Mouse (Mus musculus) embryo, embryonic 9.5 days (tissue): ENCODE measurements around the gene Lsm12.
A peak's percentile ranks its signal among the peaks of the same experiment; 100 is the strongest.

Experiments
- DNase-seq: peaks from one replicate; pipeline ENCODE4 v3.0.0-alpha.2; 2017; ENCODE audit errors: extremely low spot score

The Lsm12 gene

DNA sequence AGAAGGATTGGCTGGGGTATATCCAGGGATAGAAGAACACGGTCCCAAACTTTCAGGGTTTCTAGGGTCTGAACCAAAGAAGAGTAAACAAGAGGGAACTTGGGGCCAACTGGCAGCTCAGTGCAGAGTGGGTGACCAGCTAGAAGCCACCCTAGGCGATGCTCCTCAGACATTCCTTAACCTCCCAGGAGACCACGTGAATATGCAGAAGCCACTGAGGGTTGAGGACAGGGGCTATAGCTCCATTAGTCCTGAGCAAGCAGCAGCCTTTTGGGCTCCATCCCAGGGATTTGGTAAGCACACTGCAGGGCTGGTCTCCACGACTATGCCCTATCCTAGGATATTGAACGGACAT, 31.8 kb upstream of the Lsm12 start:
- no peak for DNase-seq

DNA sequence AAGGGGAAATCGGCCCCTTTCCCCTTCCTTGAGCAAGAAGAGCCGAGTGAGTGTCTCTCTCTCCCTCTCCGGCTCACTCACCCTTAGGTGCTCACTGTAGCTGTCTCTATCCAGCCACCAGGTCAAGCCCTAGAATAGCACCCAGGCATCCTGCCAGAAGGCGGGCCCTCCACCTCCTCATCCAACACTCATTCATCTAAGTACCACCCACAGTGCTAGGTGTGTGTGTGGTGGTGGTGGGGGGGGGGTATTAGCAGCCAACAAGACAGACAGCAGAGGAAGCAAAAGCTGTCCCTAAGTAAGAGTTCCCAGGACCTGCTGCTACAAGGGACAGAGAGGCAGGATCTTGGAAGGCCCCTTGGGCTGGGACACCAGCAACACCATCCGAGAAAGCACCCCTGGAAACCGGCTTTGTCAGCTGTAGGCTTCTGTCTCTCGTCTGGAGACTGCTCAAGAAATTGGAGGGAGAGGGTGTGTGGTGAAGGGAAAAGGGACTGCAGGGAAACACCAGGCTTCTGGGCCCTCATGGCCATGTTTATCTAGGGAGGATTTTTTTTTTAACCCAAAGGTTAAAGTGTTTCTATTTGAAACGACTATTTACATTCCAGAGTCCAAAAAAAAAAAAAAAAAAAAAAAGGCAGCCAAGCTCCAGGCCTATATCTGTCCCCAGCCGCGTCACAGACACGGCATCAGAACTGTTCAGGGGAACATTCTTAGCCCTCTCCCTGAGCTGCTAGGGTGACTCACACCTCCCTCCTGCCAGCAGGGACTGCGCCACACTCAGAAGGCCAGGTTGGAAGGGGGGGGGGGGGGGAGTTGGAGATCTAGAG, 31.2 kb upstream of the Lsm12 start:
- DNase-seq = no peak

DNA sequence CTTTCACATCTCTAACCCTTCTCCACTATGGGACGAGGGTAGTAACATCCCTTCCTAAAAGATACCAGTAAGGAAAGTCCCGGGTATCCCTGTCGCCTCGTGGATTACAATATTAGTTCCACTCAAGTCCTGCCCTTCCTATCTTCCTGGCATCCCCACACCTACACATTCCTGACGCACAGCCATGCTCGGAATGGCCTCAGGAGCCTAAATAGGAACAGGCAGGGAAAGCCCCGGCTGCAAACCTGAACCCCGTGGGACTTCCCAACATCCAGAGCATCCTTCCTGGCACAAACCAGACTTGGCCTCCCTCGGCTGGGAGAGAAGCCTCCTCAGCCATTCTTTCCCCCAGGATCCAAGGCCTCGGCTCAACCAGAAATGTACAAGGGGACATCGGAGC, 30.4 kb upstream of the Lsm12 start:
- no peak for DNase-seq

DNA sequence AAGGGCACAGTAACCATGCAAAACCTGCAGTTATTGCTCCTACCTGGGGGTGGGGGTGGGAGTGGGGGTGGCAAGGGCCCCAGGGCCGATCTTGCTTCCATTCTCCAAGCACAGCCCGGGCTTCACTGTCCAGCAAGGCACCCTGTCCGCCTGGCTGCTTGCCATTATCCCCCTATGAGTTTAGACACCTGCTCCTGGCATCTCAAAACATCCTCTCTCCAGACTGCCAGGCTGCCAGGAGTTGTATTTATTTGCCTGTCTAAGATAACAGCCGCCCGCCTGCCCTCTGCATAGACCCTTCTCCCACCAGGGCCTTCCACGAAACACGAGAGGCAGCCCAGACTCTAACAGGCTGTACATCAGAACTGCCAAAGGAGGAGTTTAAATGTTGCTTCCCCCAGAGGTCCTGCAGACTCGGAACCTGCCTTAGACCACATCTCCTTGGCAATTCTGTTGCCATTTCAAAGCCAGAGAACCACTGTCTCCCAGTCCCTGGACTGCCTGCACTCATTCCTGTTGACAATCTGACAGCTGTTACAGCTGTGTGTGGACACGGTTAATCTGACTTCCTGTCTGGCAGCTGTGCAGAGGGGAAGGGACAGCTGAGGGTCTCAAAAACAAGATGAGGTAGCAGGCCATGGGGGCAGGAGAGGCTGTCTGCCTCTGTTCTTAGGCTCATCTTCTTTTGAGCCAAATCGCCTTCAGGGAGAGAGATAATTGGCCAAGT, 29.5 kb upstream of the Lsm12 start:
- DNase-seq = no peak

DNA sequence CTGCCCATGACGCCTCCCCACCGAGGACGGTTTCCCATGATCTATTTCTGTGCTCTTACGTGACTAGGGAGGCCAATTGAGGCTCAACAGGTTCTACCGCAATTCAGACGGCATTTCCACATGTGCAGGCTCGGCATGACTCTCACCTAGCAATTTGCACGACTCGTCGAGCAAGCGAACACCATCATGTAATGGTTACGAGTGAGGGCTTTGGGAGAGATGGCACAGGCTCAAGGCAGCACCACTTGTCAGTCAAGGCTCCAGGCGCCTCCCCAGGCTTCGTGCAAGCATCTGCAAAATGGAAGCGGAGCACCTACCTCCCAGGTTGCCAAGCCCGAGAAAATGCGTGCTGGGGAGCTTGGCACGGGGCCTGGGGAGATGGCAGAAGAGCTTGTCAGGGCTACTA, 26.8 kb upstream of the Lsm12 start:
- DNase-seq = no peak

DNA sequence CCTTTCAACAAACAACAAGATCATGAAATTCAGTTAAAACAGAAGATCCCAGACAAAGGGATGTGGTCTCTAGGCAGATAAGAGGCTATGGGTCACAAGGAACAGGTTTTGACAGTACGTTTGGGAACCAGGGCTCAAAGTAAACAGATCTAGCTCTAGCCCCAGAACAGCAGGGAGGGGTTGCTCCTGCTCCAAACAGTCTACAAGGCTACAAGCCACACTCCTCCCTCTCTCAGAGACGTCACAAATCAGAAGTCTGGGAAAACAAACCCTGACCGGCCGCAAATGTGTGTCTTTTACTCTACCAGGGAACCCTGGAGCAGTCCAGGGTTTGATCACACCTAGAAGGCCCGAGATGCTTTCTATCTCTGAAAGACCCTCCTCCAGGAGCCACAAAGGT, 25.9 kb upstream of the Lsm12 start:
- no peak for DNase-seq

DNA sequence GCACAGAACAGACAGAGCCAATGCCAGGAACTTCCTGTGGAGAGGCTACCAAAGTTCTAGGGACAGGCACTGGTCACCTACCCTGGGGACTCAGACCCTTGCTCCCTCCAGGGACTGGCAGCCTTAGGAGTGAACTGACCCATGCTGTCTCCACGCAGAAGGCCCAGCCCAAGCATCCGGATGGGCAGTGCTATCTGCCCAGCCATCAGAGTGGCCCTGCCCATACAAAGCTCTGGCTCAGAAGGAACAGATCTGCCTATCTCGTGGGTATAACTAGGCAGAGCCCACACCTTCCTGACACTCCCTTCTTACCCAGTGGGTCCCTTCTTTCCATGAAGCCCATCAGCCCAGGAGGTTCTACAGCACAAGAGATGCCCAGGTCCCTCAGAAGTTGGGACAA, 25.1 kb upstream of the Lsm12 start:
- no peak for DNase-seq

DNA sequence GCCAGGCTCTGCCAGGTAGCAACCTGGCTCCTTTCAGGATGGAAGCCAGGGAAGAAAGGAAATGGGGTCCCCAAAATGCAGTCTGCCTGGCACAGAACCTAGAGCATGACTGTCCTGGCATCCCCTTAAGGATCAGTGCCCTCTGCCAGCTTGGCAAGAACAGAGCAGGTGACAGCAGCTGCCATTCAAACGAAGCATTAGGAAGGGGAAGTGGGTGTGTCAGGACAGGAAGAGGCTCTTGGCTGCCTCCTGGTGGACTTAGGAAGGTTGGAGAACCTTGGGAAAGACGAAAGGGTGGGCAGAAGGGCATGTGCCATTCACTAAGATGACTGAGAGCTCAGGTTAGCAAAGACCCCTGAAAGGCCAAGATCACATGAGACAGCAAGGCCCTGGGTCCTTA, 24.6 kb upstream of the Lsm12 start:
- no peak for DNase-seq

DNA sequence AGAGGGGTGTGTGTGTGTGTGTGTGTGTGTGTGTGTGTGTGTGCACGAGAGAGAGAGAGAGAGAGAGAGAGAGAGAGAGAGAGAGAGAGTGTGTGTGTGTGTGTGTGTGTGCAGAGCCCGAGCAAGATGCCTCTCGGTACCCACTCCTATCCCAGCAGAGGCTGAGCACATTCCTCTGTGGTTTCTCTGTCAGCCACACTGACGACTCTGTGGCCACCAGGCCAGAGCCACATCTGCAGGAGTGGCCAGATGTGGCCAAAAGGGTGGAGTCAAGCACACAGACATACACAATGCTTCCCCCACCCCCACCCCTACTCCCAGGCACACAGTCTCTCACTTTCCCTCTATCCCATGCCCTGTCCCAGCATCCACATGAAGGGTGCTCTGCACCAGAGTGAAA, 23.8 kb upstream of the Lsm12 start:
- DNase-seq = no peak

DNA sequence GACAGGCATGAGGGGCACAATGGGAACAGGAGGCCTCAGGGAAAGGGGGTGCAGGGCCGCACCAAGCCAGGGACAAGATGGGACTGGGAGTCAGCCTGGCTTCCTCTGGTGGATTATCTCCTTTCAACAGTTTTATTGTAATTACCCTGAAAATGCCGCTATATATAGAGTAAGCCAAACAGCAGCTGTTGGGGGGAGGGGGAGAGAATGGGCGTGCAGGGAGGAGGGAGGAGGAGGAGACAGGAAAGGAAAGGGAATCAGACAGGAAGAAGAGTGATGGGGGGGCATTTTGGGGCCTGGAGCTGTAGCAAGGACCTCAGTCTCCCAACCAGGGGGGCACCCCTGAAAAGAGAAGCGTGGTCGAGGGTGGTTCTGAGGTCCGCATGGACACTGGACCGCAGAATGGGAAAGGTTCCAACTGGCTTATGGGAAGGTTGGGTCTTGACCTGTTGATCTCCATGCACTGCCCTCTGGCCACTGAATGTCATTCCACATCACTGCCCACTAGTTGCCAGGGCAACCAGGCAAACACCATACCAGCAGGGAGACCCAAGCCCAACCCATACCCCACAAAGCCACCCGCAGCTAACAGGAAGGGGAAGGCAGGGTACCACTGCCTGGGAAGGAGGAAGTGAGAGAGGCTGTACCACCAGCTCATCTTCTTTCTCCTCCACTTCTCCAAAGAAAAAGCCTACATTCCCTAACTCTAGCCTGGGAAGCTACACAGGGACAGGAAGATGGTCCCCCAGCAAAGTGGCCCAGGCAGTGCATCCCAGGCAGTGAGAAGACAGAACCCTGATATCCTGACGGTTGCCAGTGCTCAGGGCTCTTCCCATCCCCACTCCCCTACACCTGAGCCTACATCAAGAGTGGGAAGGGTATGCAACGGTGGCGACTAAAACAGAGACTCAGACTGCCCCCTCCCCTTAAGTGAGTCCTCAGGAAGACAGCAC, 23.0 kb upstream of the Lsm12 start:
- peak; percentile 79 for DNase-seq

DNA sequence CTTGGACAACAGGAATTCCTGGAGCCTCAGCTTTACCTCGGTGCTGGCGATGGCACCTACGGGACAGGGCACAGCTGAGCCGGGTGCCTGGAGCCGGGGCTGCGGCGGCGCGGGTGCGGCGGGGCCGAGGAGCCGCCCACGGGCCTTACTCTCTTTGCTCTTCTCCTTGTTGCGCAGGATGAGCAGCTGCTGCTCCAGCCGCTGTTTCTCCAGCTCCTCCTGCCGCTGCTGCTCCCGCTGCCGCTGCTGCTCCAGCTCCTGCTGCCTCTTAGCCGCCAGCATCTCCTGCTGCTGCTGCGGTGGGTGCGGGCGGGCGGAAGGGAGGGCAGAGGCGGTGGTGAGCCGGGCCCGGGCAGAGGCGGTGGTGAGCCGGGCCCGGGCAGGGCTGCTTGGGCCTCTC, 21.4 kb upstream of the Lsm12 start:
- DNase-seq = no peak

DNA sequence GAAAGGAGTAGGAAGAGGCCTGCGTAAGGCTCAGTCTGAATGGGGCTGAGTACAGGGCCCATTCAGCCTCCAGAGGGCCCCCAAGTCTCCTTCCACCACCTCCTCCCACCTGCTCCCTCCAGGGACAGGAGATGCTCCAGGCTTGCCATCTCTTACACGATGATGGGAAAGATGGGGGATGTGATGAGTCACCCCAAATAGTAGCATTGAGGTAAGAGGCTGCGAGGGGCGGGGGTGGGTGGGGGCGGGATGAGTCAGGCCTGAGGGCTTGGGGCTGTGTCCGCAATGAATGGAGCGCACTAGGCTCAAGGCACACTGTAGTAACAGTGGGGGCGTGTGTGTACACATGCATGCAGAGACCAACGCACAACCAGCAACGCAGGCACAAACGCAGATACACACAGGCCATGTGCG, 16.3 kb upstream of the Lsm12 start:
- DNase-seq = no peak

DNA sequence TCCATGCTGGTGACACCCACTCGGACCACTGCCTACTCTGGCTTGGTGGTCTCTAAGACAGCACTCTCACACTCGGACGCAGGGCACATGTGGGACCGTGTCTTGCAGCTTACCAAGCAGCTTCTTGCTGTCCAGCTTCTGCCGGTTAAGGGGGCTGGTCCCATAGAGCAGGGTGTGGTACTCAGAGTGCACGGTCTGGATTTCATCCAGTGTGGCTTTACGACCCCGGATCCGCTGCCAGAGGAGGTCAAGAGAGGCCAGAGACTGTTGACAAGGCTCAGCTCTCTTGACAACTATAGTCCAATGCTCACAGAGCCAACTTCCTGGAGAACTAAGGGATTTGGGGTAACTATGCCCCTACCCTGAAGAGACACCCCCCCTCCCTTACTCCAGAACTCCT, 14.8 kb upstream of the Lsm12 start:
- DNase-seq = no peak

DNA sequence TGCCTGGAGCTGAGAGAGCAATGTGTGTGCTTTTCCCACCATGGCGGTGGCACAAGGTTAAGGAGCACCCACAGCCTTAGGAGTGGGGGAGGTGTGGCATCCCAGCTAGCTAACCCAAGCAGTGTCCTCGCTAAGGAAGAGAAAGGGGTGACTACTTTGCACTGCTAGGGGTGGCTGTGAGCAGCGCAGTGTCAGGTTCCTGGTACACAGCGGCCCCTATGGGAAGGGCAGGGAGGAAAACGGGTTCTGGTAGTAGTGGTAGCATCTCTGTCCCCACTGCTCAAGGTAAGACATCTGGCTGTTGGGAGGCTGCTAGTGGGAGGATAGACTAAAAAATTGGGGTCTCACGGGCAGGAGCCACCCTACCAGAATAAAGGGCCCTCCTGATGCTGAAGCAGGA, 13.1 kb upstream of the Lsm12 start:
- no peak for DNase-seq

DNA sequence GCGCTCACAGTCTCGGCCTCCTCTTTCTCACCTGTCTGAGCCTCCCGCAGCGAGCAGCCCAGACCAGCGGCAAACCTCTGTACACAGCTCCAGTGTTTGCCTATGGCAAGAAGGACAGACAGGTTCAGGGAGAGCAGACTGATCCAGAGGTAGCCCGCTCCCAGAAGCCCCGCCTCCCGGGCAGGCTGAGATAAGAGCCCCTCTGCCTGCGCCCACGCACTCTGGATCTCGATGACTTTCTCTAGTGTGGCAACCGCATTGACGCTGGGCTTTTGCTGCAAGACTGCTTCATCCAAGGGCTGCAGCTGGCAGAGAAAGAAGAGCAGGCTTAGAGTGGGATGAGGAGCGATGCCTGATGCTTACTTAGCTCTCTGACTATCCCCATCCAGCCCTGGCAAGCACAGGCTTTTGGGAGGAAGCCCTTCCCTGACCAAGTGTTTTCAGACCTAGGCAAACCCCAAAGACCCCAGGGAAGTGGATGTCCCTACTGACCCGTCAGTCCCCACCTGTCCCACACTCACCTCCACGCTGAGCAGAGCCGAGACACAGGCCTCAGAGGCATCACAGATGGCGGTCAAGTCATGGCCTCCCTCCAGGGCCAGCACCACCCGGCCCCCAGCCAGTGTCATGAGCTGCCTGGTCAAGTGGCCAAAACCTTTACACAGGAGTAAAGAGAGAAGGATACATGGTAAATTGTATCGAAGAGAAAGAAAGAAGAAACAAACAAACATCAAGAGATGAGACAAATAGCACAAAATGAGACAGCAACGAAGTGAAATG, 11.1 kb upstream of the Lsm12 start:
- no peak for DNase-seq

DNA sequence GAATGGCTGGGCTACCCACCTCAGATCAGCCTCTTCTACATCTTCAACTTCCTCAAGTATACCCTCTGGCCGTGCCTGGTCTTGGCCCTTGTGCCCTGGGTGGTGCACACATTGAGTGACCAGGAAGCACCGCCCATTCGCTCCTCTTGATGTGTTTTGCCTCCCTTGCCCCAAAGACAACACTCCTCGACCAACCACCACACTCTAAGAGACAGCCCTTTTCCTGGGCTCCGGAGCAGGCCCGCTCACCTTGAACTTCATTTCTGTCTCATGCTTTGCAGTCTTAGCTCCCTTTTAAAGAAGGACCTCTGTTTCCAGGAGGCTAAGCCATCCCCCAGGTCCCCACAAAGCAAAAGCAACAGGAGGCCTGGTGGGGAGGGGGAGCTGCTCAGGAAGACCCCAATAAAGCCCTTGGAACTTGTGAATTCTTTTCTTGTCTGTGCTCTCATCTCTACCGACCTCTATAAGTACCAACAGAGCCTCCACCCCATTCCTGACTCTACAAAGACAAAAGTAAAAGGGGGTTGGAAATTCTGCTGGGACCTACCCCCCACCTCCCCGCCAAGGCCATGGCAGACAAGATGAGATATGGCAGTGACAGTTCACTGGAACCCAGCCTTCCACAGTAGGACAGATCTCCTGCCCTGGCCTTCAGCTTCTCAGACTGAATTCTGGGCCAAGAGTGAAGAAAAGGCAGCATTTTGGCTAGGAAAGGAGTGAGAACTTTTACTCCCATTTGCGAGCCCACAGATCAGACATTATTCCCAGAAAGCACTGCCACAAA, 8.8 kb upstream of the Lsm12 start:
- DNase-seq = no peak

DNA sequence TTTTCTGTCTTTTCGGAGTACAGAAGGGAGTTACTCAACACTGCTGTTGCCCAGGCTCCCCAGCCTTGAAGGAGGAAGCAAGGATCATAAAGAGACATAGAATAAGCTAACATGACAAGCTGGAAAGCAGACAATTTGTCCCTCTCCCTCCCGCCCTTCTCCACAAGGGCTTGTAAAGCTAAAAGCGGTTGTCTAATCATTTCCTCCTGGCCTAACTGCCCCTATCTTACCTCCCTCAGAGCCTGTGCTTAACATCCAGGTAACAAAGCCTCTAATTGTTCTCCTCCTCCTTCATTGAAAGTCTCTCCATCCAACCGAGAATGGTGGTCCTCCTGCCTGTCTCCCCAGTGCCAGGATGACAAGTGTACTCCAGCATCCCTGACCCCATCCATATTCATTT, 5.8 kb upstream of the Lsm12 start:
- no peak for DNase-seq

DNA sequence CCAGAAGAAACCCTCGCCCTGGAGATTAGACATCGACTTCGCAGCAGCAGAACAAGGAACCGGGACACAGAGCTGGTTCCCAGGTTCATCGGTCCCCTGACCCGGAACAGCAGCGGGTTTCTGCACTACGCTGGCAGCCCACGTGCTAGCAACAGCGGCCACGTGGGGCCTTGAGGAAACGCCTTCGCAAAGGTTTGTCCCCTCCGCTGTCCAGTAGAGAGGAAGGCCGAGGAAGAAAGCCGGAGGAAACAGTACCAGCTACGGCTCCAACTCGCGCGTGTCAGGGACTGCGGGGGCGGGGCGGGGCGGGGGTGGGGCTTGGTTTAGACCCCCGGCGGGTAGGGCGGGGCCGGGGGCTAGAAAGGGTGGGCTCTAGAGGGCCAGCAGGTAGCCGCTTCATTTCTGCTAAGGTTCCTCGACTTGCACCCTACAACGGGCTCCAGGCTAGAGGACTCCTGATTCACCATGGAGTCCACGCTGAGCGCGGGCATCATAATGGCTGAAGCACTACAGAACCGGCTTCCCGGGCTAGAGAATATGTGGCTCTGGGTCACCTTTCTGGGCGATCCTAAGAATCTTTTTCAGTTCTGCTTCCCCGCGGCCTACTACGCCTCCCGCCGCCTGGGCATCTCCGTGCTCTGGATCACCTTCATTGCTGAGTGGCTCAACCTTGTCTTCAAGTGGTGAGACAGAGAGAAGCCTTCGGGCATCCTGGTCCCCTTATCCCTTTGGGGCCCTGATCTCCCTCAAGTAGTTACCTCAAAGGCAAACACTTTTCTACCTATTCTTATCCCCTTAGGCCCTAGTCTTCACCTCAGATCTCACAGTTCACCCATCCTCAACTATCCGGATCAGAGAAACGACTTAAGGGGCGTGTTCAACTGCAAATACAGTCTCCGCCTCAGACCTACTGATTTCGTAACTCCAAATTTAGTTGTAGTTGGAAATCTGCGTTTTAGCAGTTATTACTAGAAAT, 4.7 kb upstream of the Lsm12 start, which contains the start of gene G6pc3:
TSS of gene G6pc3 (plus strand) at position 160 of the 976 bp plus-strand sequence.
- DNase-seq = peak; percentile 88

DNA sequence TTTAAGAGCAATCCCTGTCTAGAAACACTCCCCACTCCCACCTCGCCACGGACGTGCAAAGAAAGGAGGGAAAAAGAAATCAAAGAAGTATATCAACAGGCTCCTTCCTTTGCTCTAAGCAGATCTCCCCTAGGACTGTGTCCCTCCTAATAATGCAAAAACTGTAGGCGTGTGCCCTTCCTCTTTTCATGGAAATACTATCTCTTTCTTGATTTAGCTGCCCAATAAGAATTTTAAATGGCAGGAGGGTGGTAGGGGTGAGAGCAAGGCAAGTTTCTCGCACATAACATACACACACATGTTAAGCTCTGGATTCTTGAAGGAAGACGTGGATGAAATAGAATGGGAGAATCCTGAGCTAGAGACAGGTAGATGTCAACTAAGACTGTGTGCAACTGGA, 3.9 kb upstream of the Lsm12 start:
- DNase-seq = no peak

DNA sequence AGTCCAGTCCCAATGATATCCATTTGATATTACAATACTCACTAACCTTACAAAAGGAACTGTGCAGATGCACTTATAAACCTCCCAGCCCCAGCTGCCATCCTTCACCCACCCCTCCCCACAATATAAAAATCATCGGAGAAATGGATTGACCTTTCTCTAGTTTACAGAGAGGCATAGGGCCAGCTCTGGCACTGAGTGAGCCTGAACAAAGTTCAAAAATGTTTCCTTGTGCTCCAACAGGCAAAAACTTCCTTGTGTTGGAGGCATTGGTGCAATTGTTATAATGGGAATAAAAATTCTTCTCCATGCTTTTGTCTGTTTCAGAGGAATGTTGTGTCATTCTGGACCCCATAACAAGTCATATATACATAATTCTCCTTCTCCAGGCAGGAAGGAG, 1.1 kb upstream of the Lsm12 start:
- DNase-seq = no peak
